Mouse (Mus musculus) G1E (cell line): ENCODE results near the gene Pla2g15.

Experiments
- CTCF ChIP-seq: IDR thresholded peaks from 2 replicates; pipeline ENCODE4 v1.5.1; 2012; ENCODE audit warnings: low read depth, low read length, inconsistent platforms, mixed read lengths
- GATA1 ChIP-seq: IDR thresholded peaks from 2 replicates; pipeline ENCODE4 v1.6.1; 2012; ENCODE audit warnings: borderline replicate concordance, low read length, inconsistent platforms, mixed read lengths
- POLR2AphosphoS5 ChIP-seq: IDR thresholded peaks from 2 replicates; pipeline ENCODE4 v1.6.1; 2012; ENCODE audit warnings: low read depth, low read length, inconsistent platforms; ENCODE audit not compliant: insufficient replicate concordance
- TAL1 ChIP-seq: conservative IDR thresholded peaks from 2 replicates; pipeline ENCODE4 v1.6.1; 2012; ENCODE audit warnings: low read depth, low read length, inconsistent platforms, mixed read lengths

- TF ChIP-seq TAL1 (no peak), POLR2AphosphoS5 (no peak), CTCF (no peak), GATA1 (no peak)
These were observed 14.5 kb upstream of the Pla2g15 start for GRCm38 (mm10) chr8:106135672-106136071.
